Comparison of ENCODE assay signal across 14 mouse cellular contexts in the genomic region with DNA sequence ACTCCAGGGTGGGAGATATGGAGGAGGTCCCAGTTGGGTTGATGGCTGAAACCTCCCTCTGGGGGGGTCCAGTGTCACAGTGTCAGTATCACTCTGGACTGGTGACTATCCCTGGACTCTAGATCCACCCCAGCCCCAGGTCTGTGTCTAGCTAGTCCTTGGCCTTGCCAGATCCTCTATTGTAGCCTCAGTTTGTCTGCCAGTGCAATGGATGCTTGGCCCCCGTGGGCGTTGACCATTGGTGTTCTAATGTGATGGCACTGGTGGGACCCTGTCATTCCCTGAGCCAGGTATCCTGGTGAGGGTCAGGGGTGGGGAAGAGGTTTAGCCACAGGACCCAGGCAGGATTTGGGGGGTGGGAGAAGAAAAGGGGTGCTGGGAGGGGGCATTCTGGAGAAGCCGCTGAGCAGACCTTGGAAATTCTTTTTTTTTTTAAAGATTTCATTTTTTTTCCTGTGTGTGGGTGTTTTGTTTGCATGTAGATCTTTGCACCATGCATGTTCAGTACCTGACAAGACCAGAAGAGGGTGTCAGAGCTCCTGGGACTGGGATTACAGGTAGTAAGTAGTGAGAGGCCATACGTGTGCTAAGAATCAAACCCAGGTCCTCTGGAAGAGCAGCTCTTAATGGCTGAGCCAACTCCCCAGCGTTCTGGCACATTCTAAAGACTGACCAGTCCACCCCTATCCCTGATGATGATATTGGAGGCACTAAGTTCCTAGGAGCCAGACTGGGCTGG. TPM values are rescaled to one million over a fixed set of nuclear protein-coding genes. Genes with fewer than 3 reads are reported as not detected.
DNase-seq lines count a peak whose midpoint lies in the region; ATAC-seq and TF ChIP-seq lines count a peak whose summit lies in the region.
"Had no signal": no experiment of that assay in that cellular context is flagged by ENCODE, and none has a peak within 500 bp of the region (broad histone marks: within the 10 kb centered on the region; RNA-seq: fewer than 3 reads in every experiment).

No protein-coding gene starts in this region.

- peak; percentile 93 for DNase-seq in heart, adult 11 months
- no peak for DNase-seq in heart, adult 18-20 months
- no peak for DNase-seq in liver, embryonic 14.5 days (ENCODE audit: low read depth in 3 of 3, low spot score in 3 of 3)
- DNase-seq: layer of hippocampus, adult 9-11 months; midbrain, embryonic 14.5 days; right cerebral cortex, postnatal 25 days; thymus, postnatal 14 days had no signal

- H3K36me3 ChIP-seq in liver, embryonic 14.5 days (replicated peaks; ENCODE audit: control insufficient read depth, insufficient read depth, low read depth): no peaks in the 10 kb centered on the region
- H3K36me3 ChIP-seq in liver, embryonic 12.5 days: no peaks in the 10 kb centered on the region
- H3K36me3 ChIP-seq in E14TG2a.4 (ENCODE audit: insufficient read depth, low read length): no peaks in the 10 kb centered on the region
- H3K36me3 ChIP-seq: heart, embryonic 12.5 days; hindbrain, embryonic 15.5 days had no signal

- 61% methylated on average over 5 of the region's 5 CpGs for WGBS in liver, embryonic 14.5 days (ENCODE audit: insufficient replicate concordance)
- 58% methylated on average over 5 of the region's 5 CpGs for WGBS in liver, embryonic 12.5 days (ENCODE audit: insufficient replicate concordance)

- H3K9me3 ChIP-seq in liver, embryonic 14.5 days (ENCODE audit: control insufficient read depth, low read length): no peaks in the 10 kb centered on the region
- 0 out of 2 replicates have a peak, but pooled peaks cover 3% of the 10 kb centered on the region for H3K9me3 ChIP-seq in liver, embryonic 12.5 days (replicated peaks)
- H3K9me3 ChIP-seq in E14TG2a.4 (ENCODE audit: low read length): no peaks in the 10 kb centered on the region
- H3K9me3 ChIP-seq: hindbrain, embryonic 15.5 days had no signal

- 0 out of 2 replicates have a peak, but pooled peaks have one; percentile 3 for TF ChIP-seq CTCF in liver, embryonic 14.5 days (IDR thresholded peaks at IDR 0.05; ENCODE audit: low read depth)
- peak; percentile 34 for TF ChIP-seq CTCF in E14TG2a.4 (conservative IDR thresholded peaks at IDR 0.05; ENCODE audit: low read length)

- no peak overlapping the region for H3K9ac ChIP-seq in liver, embryonic 14.5 days (replicated peaks)
- no peak overlapping the region for H3K9ac ChIP-seq in liver, embryonic 12.5 days
- H3K9ac ChIP-seq: heart, embryonic 12.5 days; hindbrain, embryonic 15.5 days had no signal

- H3K4me1 ChIP-seq in liver, embryonic 14.5 days (replicated peaks; ENCODE audit: control insufficient read depth in 2 of 2, insufficient read depth in 2 of 2, low read length in 1 of 2): no peaks in the 10 kb centered on the region
- H3K4me1 ChIP-seq in liver, embryonic 12.5 days: 0 out of 2 replicates have a peak, but pooled peaks cover 7% of the 10 kb centered on the region
- H3K4me1 ChIP-seq in E14TG2a.4 (replicated peaks; ENCODE audit: low read depth, low read length): peaks cover 32% of the 10 kb centered on the region
- peaks cover 22% of the 10 kb centered on the region for H3K4me1 ChIP-seq in brown adipose tissue, adult 24 weeks (ENCODE audit: control insufficient read depth, insufficient read depth, insufficient read length, low read length)

- no peak for TF ChIP-seq EP300 in liver, embryonic 14.5 days (IDR thresholded peaks at IDR 0.05; ENCODE audit: low read depth)

- no peak overlapping the region for H3K4me2 ChIP-seq in liver, embryonic 14.5 days (ENCODE audit: low read depth)
- no peak overlapping the region for H3K4me2 ChIP-seq in liver, embryonic 12.5 days
- H3K4me2 ChIP-seq: heart, embryonic 12.5 days; hindbrain, embryonic 15.5 days had no signal

- ATAC-seq in liver, embryonic 14.5 days (ENCODE audit: insufficient read depth): no peak
- no peak for ATAC-seq in liver, embryonic 12.5 days
- no peak for ATAC-seq in granulocyte monocyte progenitor cell, adult 5-6 weeks (replicated peaks; ENCODE audit: poor library complexity, severe bottlenecking)

- H3K4me3 ChIP-seq in liver, embryonic 14.5 days (ENCODE audit: insufficient read depth in 1 of 2, low read depth in 2 of 2, low read length in 2 of 2): no peak overlapping the region
- no peak overlapping the region for H3K4me3 ChIP-seq in liver, embryonic 12.5 days
- no peak overlapping the region for H3K4me3 ChIP-seq in E14TG2a.4 (replicated peaks; ENCODE audit: low read length)
- H3K4me3 ChIP-seq in brown adipose tissue, adult 24 weeks (ENCODE audit: insufficient read depth, low read depth, low read length): no peak overlapping the region
- H3K4me3 ChIP-seq: heart, embryonic 12.5 days; hindbrain, embryonic 15.5 days had no signal

- H3K27ac ChIP-seq in liver, embryonic 14.5 days: no peak overlapping the region
- H3K27ac ChIP-seq in liver, embryonic 12.5 days: no peak overlapping the region
- peak overlapping the region; percentile 20; the same call in 1 of the 2 replicates for H3K27ac ChIP-seq in brown adipose tissue, adult 24 weeks (replicated peaks; ENCODE audit: low read depth, low read length)

- H3K27me3 ChIP-seq in liver, embryonic 14.5 days (ENCODE audit: control insufficient read depth, insufficient read depth, low read length): no peaks in the 10 kb centered on the region
- H3K27me3 ChIP-seq in liver, embryonic 12.5 days (replicated peaks): peaks cover 14% of the 10 kb centered on the region; the same call in 1 of the 2 replicates
- H3K27me3 ChIP-seq in E14TG2a.4 (ENCODE audit: insufficient read depth, low read length): peaks cover 16% of the 10 kb centered on the region
- H3K27me3 ChIP-seq: hindbrain, embryonic 15.5 days had no signal

RNA-seq across cellular contexts. Expression of a gene that starts 27.2 kb away (rescaled TPM):
- under 1 TPM; 0.10 to 0.28 TPM for total RNA-seq in heart, adult 18-20 months (2021)
- polyA plus RNA-seq in liver, embryonic 14.5 days (2012; rRNA removed): 0.08 and 0.19 TPM in 2 replicates
- 0.03 and 0.29 TPM in 2 replicates for polyA plus RNA-seq in liver, embryonic 14.5 days (2014; fragmentation: Nextera tagmentation; extraction: Ambion mirVana)
- 0.38 and 0.56 TPM in 2 replicates for polyA plus RNA-seq in liver, embryonic 12.5 days (2016; fragmentation: Nextera tagmentation; extraction: Ambion mirVana)
- not detected in 2 replicates for polyA plus RNA-seq in brown adipose tissue, adult 24 weeks (2012; ENCODE audit: insufficient read depth, insufficient read length, missing spikeins)
- total RNA-seq in granulocyte monocyte progenitor cell, adult 5-6 weeks (2014; fragmentation: Nextera tagmentation): not detected in 2 replicates
- not detected in 2 replicates for total RNA-seq in granulocyte monocyte progenitor cell, adult 5-6 weeks (2017)
- total RNA-seq: neutrophil, adult 5-6 weeks had no signal
